Mouse (Mus musculus) CH12.LX (cell line): Measurements from ENCODE around the gene Prickle2. TPM values are rescaled to one million over a fixed set of nuclear protein-coding genes. Genes with fewer than 3 reads are reported as not detected.

Experiments
- DNase-seq: peaks from one replicate; pipeline ENCODE4 v3.0.0-alpha.2; 2013; ENCODE audit errors: extremely low read depth
- H3K27ac ChIP-seq: 2 replicates; pipeline ENCODE4 v1.5.1; 2012; ENCODE audit warnings: low read depth, mild to moderate bottlenecking, control low read depth, moderate library complexity; ENCODE audit not compliant: insufficient read depth
- H3K27me3 ChIP-seq: replicated peaks from 2 replicates; pipeline ENCODE3; 2012; ENCODE audit warnings: inconsistent platforms
- H3K36me3 ChIP-seq, 2 experiments: replicated peaks in 1 of 2; 2 replicates each; pipeline versions ENCODE3 to v1.6.1; 2012; ENCODE audit warnings: inconsistent platforms in 1 of 2, low read length in 1 of 2, mild to moderate bottlenecking in 1 of 2, mixed read lengths in 1 of 2, moderate library complexity in 1 of 2; ENCODE audit not compliant: control insufficient read depth in 1 of 2, insufficient read depth in 1 of 2
- H3K4me1 ChIP-seq, 2 experiments: 2 replicates each; pipeline ENCODE4 v1.6.1; 2012; ENCODE audit warnings: inconsistent platforms in 1 of 2, moderate library complexity in 1 of 2; ENCODE audit not compliant: insufficient read depth in 2 of 2, control insufficient read depth in 1 of 2
- H3K4me2 ChIP-seq: 2 replicates; pipeline ENCODE4 v1.6.1; 2012; ENCODE audit warnings: low read depth, mild to moderate bottlenecking, control low read depth; ENCODE audit not compliant: poor library complexity, insufficient read depth, severe bottlenecking
- H3K4me3 ChIP-seq, 3 experiments: fragments of 150-350 bp in 1 of 3; sonication (generic) in 1 of 3; replicated peaks in 1 of 3; 2 replicates each; pipeline versions ENCODE3 to v1.5.1; 2011 to 2012; ENCODE audit warnings: low read depth in 2 of 3, low read length in 2 of 3, mild to moderate bottlenecking in 2 of 3, moderate library complexity in 2 of 3, control low read depth in 1 of 3, improper control_type of control experiment in 1 of 3, inconsistent platforms in 1 of 3, mixed read lengths in 1 of 3; ENCODE audit not compliant: poor library complexity in 1 of 3
- H3K79me2 ChIP-seq: replicated peaks from 2 replicates; pipeline ENCODE4 v1.6.1; 2012; ENCODE audit warnings: mild to moderate bottlenecking, moderate library complexity; ENCODE audit not compliant: control insufficient read depth, poor library complexity, insufficient read depth, severe bottlenecking; ENCODE audit errors: extremely low read depth
- H3K9ac ChIP-seq: 2 replicates; pipeline ENCODE4 v1.6.1; 2012; ENCODE audit warnings: low read depth, mild to moderate bottlenecking, control low read depth, moderate library complexity; ENCODE audit not compliant: insufficient read depth
- H3K9me3 ChIP-seq: replicated peaks from 2 replicates; pipeline ENCODE3; 2012; ENCODE audit warnings: low read length, inconsistent platforms, mixed read lengths
- BHLHE40 ChIP-seq: IDR thresholded peaks from 2 replicates; pipeline ENCODE4 v1.6.1; 2011; ENCODE audit warnings: mild to moderate bottlenecking, low read depth, low read length, improper control_type of control experiment
- CHD1 ChIP-seq: IDR thresholded peaks from 2 replicates; pipeline ENCODE4 v1.6.1; 2012; ENCODE audit warnings: low read depth, low read length, improper control_type of control experiment, inconsistent platforms
- CTCF ChIP-seq, 2 experiments: IDR thresholded peaks in 1 of 2; conservative IDR thresholded peaks in 1 of 2; 2 replicates each; pipeline ENCODE4 v1.5.1; 2011 to 2012; ENCODE audit warnings: low read depth in 2 of 2, low read length in 2 of 2, improper control_type of control experiment in 1 of 2, inconsistent platforms in 1 of 2, mild to moderate bottlenecking in 1 of 2, moderate library complexity in 1 of 2
- E2F4 ChIP-seq: IDR thresholded peaks from 2 replicates; pipeline ENCODE4 v1.6.1; 2011; ENCODE audit warnings: low read depth, low read length, improper control_type of control experiment; ENCODE audit not compliant: insufficient replicate concordance
- EP300 ChIP-seq: IDR thresholded peaks from 2 replicates; pipeline ENCODE4 v1.6.1; 2011; ENCODE audit warnings: low read length, improper control_type of control experiment
- ETS1 ChIP-seq: conservative IDR thresholded peaks from 2 replicates; pipeline ENCODE4 v1.6.1; 2012; ENCODE audit warnings: low read depth, mild to moderate bottlenecking, inconsistent platforms, low read length, improper control_type of control experiment, moderate library complexity
- MAFK ChIP-seq: IDR thresholded peaks from 2 replicates; pipeline ENCODE4 v1.6.1; 2011; ENCODE audit warnings: low read length, improper control_type of control experiment; ENCODE audit not compliant: insufficient replicate concordance
- MAX ChIP-seq: IDR thresholded peaks from 2 replicates; pipeline ENCODE4 v1.6.1; 2011; ENCODE audit warnings: low read length, improper control_type of control experiment
- MAZ ChIP-seq: IDR thresholded peaks from 2 replicates; pipeline ENCODE4 v1.6.1; 2012; ENCODE audit warnings: low read depth, mild to moderate bottlenecking, inconsistent platforms, low read length, improper control_type of control experiment, moderate library complexity
- MXI1 ChIP-seq: IDR thresholded peaks from 2 replicates; pipeline ENCODE4 v1.6.1; 2011; ENCODE audit warnings: mild to moderate bottlenecking, low read depth, low read length, improper control_type of control experiment
- POLR2A ChIP-seq: IDR thresholded peaks from 2 replicates; pipeline ENCODE4 v1.6.1; 2011; ENCODE audit warnings: low read depth, mild to moderate bottlenecking, improper control_type of control experiment, low read length
- POLR2AphosphoS2 ChIP-seq: IDR thresholded peaks from 2 replicates; pipeline ENCODE4 v1.6.1; 2011; ENCODE audit warnings: low read depth, low read length, improper control_type of control experiment
- RAD21 ChIP-seq: IDR thresholded peaks from 2 replicates; pipeline ENCODE4 v1.6.1; 2011; ENCODE audit warnings: low read depth, mild to moderate bottlenecking, low read length, improper control_type of control experiment, moderate library complexity
- RCOR1 ChIP-seq: conservative IDR thresholded peaks from 2 replicates; pipeline ENCODE4 v1.6.1; 2012; ENCODE audit warnings: low read depth, mild to moderate bottlenecking, inconsistent platforms, low read length, improper control_type of control experiment
- UBTF ChIP-seq: IDR thresholded peaks from 2 replicates; pipeline ENCODE4 v1.6.1; 2012; ENCODE audit warnings: low read depth, mild to moderate bottlenecking, inconsistent platforms, low read length, improper control_type of control experiment, moderate library complexity
- USF1 ChIP-seq: IDR thresholded peaks from 2 replicates; pipeline ENCODE4 v1.6.1; 2014; ENCODE audit warnings: low read depth, mild to moderate bottlenecking, inconsistent platforms, low read length, improper control_type of control experiment
- ZC3H11A ChIP-seq: IDR thresholded peaks from 2 replicates; pipeline ENCODE4 v1.6.1; 2012; ENCODE audit warnings: low read depth, mild to moderate bottlenecking, inconsistent platforms, low read length, improper control_type of control experiment
- ZNF384 ChIP-seq: IDR thresholded peaks from 2 replicates; pipeline ENCODE4 v1.6.1; 2012; ENCODE audit warnings: low read depth, low read length, improper control_type of control experiment, inconsistent platforms
- dilution Hi-C: fragments of 300-500 bp; cut with MboI; formaldehyde crosslinking; loops from 2 replicates; pipeline ENCODE4 v1.14.3; 2020; ENCODE audit warnings: low sequenced_read_pairs; ENCODE audit not compliant: extremely low pct_unique_long_range_greater_than_20kb, extremely low pct_ligation_motif_present
- in situ Hi-C: fragments of 300-500 bp; cut with MboI; formaldehyde crosslinking; loops from 3 replicates; pipeline ENCODE4 v1.14.3; 2019; ENCODE audit warnings: low sequenced_read_pairs, low pct_ligation_motif_present, low pct_unique_long_range_greater_than_20kb, mixed read lengths
- polyA plus RNA-seq: library from polyadenylated mRNA; unstranded; fragments of >175 nt; gene quantifications from 2 replicates; pipeline ENCODE4 v1.2.1, GENCODE M21; 2012; ENCODE audit warnings: low read depth; ENCODE audit not compliant: insufficient read length
- total RNA-seq, 2 experiments: library from RNA; depleted of rRNA; stranded (reverse); fragments of 300-350 nt in 1 of 2; fragments of >200 nt in 1 of 2; gene quantifications; 2 replicates each; pipeline ENCODE4 v1.2.3; 2012 to 2014

Gene Prickle2
- total and polyA plus RNA-seq, 3 experiments = not detected

DNA sequence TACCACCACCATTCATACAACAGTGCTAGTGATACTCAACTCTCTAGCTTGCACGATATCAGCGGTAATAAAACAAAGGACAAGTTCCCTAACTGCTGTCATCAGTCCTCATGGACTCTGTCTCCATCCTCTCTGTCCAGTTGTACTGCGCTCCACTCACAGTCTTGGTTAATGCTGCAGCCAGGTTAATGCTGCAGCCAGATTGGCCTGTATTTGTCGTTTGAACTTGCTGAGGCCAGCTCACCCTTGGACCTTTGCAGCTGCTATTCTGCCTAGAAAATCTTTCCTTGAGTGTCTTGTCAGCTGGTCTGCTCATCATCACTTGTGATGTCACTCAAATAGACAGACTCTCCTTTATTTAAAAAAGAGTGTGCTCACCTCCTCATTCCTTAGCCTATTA lies 236.5 kb downstream of the Prickle2 start:
- H3K36me3 ChIP-seq = no peaks in the 10 kb centered on the region
- H3K27ac ChIP-seq = no peak overlapping the region
- H3K9ac ChIP-seq = no peak overlapping the region
- dilution Hi-C loops (no loop called here), in situ Hi-C loops (loop anchor here (25.0 kb wide), 1 partner anchor 182 kb away; no protein-coding TSS in a partner anchor)
- no peaks in the 10 kb centered on the region for H3K4me1 ChIP-seq
- H3K27me3 ChIP-seq = no peaks in the 10 kb centered on the region
- peaks cover 56% of the 10 kb centered on the region for H3K9me3 ChIP-seq
- H3K4me2 ChIP-seq = no peak overlapping the region
- DNase-seq = no peak
- TF ChIP-seq ETS1 (no peak), USF1 (no peak), CHD1 (no peak), EP300 (no peak), MXI1 (no peak), UBTF (no peak), MAX (no peak), POLR2AphosphoS2 (no peak), MAZ (no peak), RAD21 (no peak), CTCF (conservative IDR thresholded peaks at IDR 0.05 in 1 of 2, IDR thresholded peaks at IDR 0.05 in 1 of 2; ENCODE audit: low read depth in 2 of 2, low read length in 2 of 2) (no peak), ZNF384 (no peak), RCOR1 (no peak)
- no peak overlapping the region for H3K4me3 ChIP-seq
- no peaks in the 10 kb centered on the region for H3K79me2 ChIP-seq

DNA sequence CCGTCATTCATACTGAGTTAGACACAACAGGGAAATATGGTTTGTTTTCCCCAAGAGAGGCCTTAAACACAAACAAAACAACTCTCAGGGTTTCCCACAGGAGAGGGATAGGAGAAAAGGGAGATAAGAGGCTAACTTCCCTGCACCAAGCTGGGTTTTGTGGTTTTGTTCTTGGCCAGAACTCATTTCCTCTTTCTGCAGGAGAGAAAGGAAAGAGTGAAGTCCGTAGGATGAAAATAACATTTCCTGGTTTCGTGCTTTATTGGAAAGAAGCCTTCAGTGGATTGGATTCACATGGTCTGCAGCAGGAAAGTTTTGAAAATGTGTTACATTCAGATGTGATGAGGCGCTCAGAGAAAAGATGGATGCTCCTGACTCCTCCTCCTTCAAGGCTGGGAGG lies 237.1 kb downstream of the Prickle2 start:
- H3K27ac ChIP-seq = no peak overlapping the region
- no peaks in the 10 kb centered on the region for H3K4me1 ChIP-seq
- no peaks in the 10 kb centered on the region for H3K79me2 ChIP-seq
- H3K4me3 ChIP-seq = no peak overlapping the region
- in situ Hi-C loops (loop anchor here (25.0 kb wide), 1 partner anchor 182 kb away; no protein-coding TSS in a partner anchor), dilution Hi-C loops (no loop called here)
- H3K9ac ChIP-seq = no peak overlapping the region
- H3K4me2 ChIP-seq = no peak overlapping the region
- no peaks in the 10 kb centered on the region for H3K36me3 ChIP-seq
- no peak for DNase-seq
- no peaks in the 10 kb centered on the region for H3K27me3 ChIP-seq
- TF ChIP-seq BHLHE40 (no peak), E2F4 (no peak), MAFK (no peak), POLR2A (no peak), ZC3H11A (no peak)
- peaks cover 61% of the 10 kb centered on the region for H3K9me3 ChIP-seq
